ENCODE assay signal across 10 mouse cellular contexts in the genomic region with DNA sequence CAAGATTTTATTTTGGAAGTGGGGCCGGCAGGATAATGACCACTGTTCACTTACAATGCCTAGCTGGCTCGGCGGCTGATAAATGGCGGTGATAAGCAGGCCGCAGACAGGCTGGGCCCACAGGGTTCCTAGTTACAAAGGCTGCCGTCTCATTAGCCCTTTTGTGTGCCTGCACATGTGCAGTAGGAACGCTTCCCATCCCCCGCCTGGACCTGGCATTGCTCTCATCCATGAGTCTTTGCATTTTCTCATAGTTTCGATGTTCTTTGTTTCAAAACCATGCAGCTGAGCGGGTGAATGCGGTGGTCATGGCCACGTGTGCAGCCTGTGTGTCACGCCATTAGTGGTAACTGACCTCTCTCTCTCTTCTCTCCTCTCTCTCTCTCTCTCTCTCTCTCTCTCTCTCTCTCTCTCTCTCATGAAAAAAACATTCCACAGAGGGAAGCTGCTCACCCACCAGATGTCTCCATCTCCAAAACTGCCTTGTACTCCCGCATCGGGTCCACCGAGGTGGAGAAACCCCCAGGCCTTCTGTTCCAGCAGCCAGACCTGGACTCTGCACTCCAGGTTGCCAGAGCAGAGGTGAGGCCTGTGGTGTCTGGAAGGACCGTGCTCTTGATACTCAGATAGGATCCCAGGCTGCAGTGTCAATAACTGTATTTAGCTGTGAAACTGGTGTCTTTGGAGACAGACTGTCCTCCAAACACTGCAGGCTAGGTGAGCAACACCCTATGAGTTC. TPM values are rescaled to one million over a fixed set of nuclear protein-coding genes. Genes with fewer than 3 reads are reported as not detected.
DNase-seq lines count a peak whose midpoint lies in the region; ATAC-seq and TF ChIP-seq lines count a peak whose summit lies in the region.
"Had no signal": no experiment of that assay in that cellular context is flagged by ENCODE, and none has a peak within 500 bp of the region (broad histone marks: within the 10 kb centered on the region; RNA-seq: fewer than 3 reads in every experiment).

No protein-coding gene starts in this region.

- 57% methylated on average over 17 of the region's 17 CpGs for WGBS in lung, embryonic 14.5 days
- 46% methylated on average over 17 of the region's 17 CpGs for WGBS in forebrain, embryonic 10.5 days
- WGBS in limb, embryonic 10.5 days = 64% methylated on average over 17 of the region's 17 CpGs
- 60% methylated on average over 17 of the region's 17 CpGs for WGBS in stomach, postnatal 0 days

- H3K4me1 ChIP-seq in lung, embryonic 14.5 days (ENCODE audit: insufficient read depth) = no peaks in the 10 kb centered on the region
- H3K4me1 ChIP-seq in forebrain, embryonic 10.5 days = peaks cover 30% of the 10 kb centered on the region
- H3K4me1 ChIP-seq in limb, embryonic 10.5 days = peaks cover 16% of the 10 kb centered on the region
- H3K4me1 ChIP-seq in stomach, postnatal 0 days (replicated peaks; ENCODE audit: control insufficient read depth, insufficient read depth) = no peaks in the 10 kb centered on the region

- no peaks in the 10 kb centered on the region for H3K9me3 ChIP-seq in lung, embryonic 14.5 days (ENCODE audit: low read depth, low read length)
- H3K9me3 ChIP-seq in forebrain, embryonic 10.5 days = no peaks in the 10 kb centered on the region
- no peaks in the 10 kb centered on the region for H3K9me3 ChIP-seq in limb, embryonic 10.5 days (replicated peaks)
- H3K9me3 ChIP-seq in stomach, postnatal 0 days (ENCODE audit: control insufficient read depth, low read length) = no peaks in the 10 kb centered on the region

- no peak overlapping the region for H3K4me2 ChIP-seq in lung, embryonic 14.5 days
- H3K4me2 ChIP-seq in stomach, postnatal 0 days (replicated peaks; ENCODE audit: low read depth) = no peak overlapping the region

- no peak for TF ChIP-seq CTCF in lung, embryonic 14.5 days (IDR thresholded peaks at IDR 0.05; ENCODE audit: low read depth)
- TF ChIP-seq CTCF in stomach, postnatal 0 days (IDR thresholded peaks at IDR 0.05; ENCODE audit: low read depth) = no peak

- TF ChIP-seq EP300 in stomach, postnatal 0 days (optimal IDR thresholded peaks at IDR 0.05) = no peak

- no peak overlapping the region for H3K9ac ChIP-seq in lung, embryonic 14.5 days
- H3K9ac ChIP-seq in stomach, postnatal 0 days (ENCODE audit: low read length) = no peak overlapping the region

- DNase-seq in lung, embryonic 14.5 days = peak; percentile 22
- no peak for DNase-seq in lung, postnatal 36 days
- DNase-seq in forebrain, embryonic 10.5 days (ENCODE audit: extremely low spot score, low spot score) = peak; percentile 73
- DNase-seq in limb, embryonic 10.5 days (ENCODE audit: low spot score) = peak; percentile 48
- peak; percentile 31 for DNase-seq in stomach, postnatal 0 days (ENCODE audit: low spot score)
- DNase-seq in lung, postnatal 14 days = no peak
- no peak for DNase-seq in thymus, postnatal 0 days (ENCODE audit: low spot score)
- DNase-seq: cerebellum, adult 11 months had no signal

- H3K27ac ChIP-seq in lung, embryonic 14.5 days (ENCODE audit: low read depth) = no peak overlapping the region
- H3K27ac ChIP-seq in forebrain, embryonic 10.5 days = peak overlapping the region; percentile 93
- peak overlapping the region; percentile 72 for H3K27ac ChIP-seq in limb, embryonic 10.5 days
- H3K27ac ChIP-seq in stomach, postnatal 0 days (replicated peaks) = no peak overlapping the region

- no peak overlapping the region for H3K4me3 ChIP-seq in lung, embryonic 14.5 days (ENCODE audit: low read depth, low read length)
- H3K4me3 ChIP-seq in forebrain, embryonic 10.5 days = no peak overlapping the region
- no peak overlapping the region for H3K4me3 ChIP-seq in limb, embryonic 10.5 days
- H3K4me3 ChIP-seq in stomach, postnatal 0 days (ENCODE audit: low read depth, low read length) = no peak overlapping the region

- H3K36me3 ChIP-seq in lung, embryonic 14.5 days (ENCODE audit: insufficient read depth) = peaks cover 55% of the 10 kb centered on the region; the same call in 1 of the 2 replicates
- peaks cover 90% of the 10 kb centered on the region for H3K36me3 ChIP-seq in forebrain, embryonic 10.5 days (replicated peaks)
- peaks cover 94% of the 10 kb centered on the region for H3K36me3 ChIP-seq in limb, embryonic 10.5 days
- peaks cover 11% of the 10 kb centered on the region for H3K36me3 ChIP-seq in stomach, postnatal 0 days (ENCODE audit: control insufficient read depth, insufficient read depth, low read length)
- H3K36me3 ChIP-seq: G1E had no signal

- ATAC-seq in lung, embryonic 14.5 days (ENCODE audit: insufficient read depth) = no peak
- ATAC-seq in stomach, postnatal 0 days (ENCODE audit: low FRiP score, low TSS enrichment) = no peak
- no peak for ATAC-seq in monocyte, adult 5-6 weeks (replicated peaks; ENCODE audit: insufficient number of reproducible peaks, low FRiP score, low TSS enrichment, poor library complexity, severe bottlenecking)

- H3K27me3 ChIP-seq in lung, embryonic 14.5 days (ENCODE audit: insufficient read depth, low read length) = no peaks in the 10 kb centered on the region
- H3K27me3 ChIP-seq in forebrain, embryonic 10.5 days (ENCODE audit: poor library complexity, severe bottlenecking) = no peaks in the 10 kb centered on the region
- H3K27me3 ChIP-seq in limb, embryonic 10.5 days (ENCODE audit: low read depth, poor library complexity, severe bottlenecking) = no peaks in the 10 kb centered on the region
- H3K27me3 ChIP-seq in stomach, postnatal 0 days (ENCODE audit: control insufficient read depth, insufficient read depth, low read length) = no peaks in the 10 kb centered on the region

RNA-seq across cellular contexts. Expression of a gene that starts 22.9 kb away (rescaled TPM):
- not detected in 2 replicates for polyA plus RNA-seq in lung, embryonic 14.5 days (2014; fragmentation: Nextera tagmentation; extraction: Ambion mirVana)
- not detected in 2 replicates for polyA plus RNA-seq in forebrain, embryonic 10.5 days (2016; fragmentation: Nextera tagmentation; extraction: Ambion mirVana)
- polyA plus RNA-seq in limb, embryonic 10.5 days (2016; fragmentation: Nextera tagmentation; extraction: Ambion mirVana) = not detected in 2 replicates
- 0.05 TPM in 1 of 2 replicates, not detected in the other for polyA plus RNA-seq in stomach, postnatal 0 days (2015; fragmentation: Nextera tagmentation; extraction: Ambion mirVana)
- polyA plus RNA-seq in thymus, postnatal 0 days (2015; fragmentation: Nextera tagmentation; extraction: Ambion mirVana) = 0.19 and 0.62 TPM in 2 replicates
- total RNA-seq in monocyte, adult 5-6 weeks (2017) = 0.19 to 1.2 TPM in 2 of 3 replicates, not detected in the other
- polyA plus RNA-seq: G1E had no signal

Comparison
In these comparisons a context has a peak if more than half of its experiments do, and no peak if none do; other contexts are left out.
1. DNase-seq: peak in lung, embryonic 14.5 days (single experiment), forebrain, embryonic 10.5 days (single experiment), limb, embryonic 10.5 days (single experiment) and stomach, postnatal 0 days (single experiment); none in lung, postnatal 36 days (single experiment), lung, postnatal 14 days (single experiment) and thymus, postnatal 0 days (single experiment).
2. H3K27ac ChIP-seq: peak in forebrain, embryonic 10.5 days (single experiment) and limb, embryonic 10.5 days (single experiment); none in lung, embryonic 14.5 days (single experiment) and stomach, postnatal 0 days (single experiment).